Mouse (Mus musculus) cerebellum, adult 2 months (tissue): ENCODE measurements around the gene Daglb. TPM values are rescaled to one million over a fixed set of nuclear protein-coding genes. Genes with fewer than 3 reads are reported as not detected.

ENCODE experiments used
- DNase-seq, 2 experiments: peaks; one replicate each; pipeline ENCODE4 v3.0.0; 2021
- H3K27ac ChIP-seq: fragments of 200-500 bp; 2 replicates; pipeline ENCODE4 v1.5.1; 2012; ENCODE audit warnings: low read length, control low read depth, inconsistent platforms; ENCODE audit not compliant: insufficient read depth
- H3K27me3 ChIP-seq: fragments of 200-500 bp; 2 replicates; pipeline ENCODE4 v1.6.1; 2012; ENCODE audit warnings: inconsistent platforms, mild to moderate bottlenecking, low read length, moderate library complexity; ENCODE audit not compliant: control insufficient read depth, insufficient read depth
- H3K4me1 ChIP-seq: fragments of 200-500 bp; 2 replicates; pipeline ENCODE4 v1.6.1; 2011; ENCODE audit warnings: low read length; ENCODE audit not compliant: control insufficient read depth, insufficient read depth
- H3K4me3 ChIP-seq: fragments of 200-500 bp; replicated peaks from 2 replicates; pipeline ENCODE3; 2011; ENCODE audit warnings: mild to moderate bottlenecking, low read depth, low read length, control low read depth; ENCODE audit not compliant: insufficient read depth
- CTCF ChIP-seq: fragments of 200-500 bp; IDR thresholded peaks from 2 replicates; pipeline ENCODE4 v1.5.1; 2011; ENCODE audit warnings: low read depth, mild to moderate bottlenecking, control low read depth, low read length, moderate library complexity, borderline replicate concordance; ENCODE audit not compliant: insufficient read depth
- POLR2A ChIP-seq: fragments of 200-500 bp; IDR thresholded peaks from 2 replicates; pipeline ENCODE4 v1.6.1; 2011; ENCODE audit warnings: low read length, control low read depth, borderline replicate concordance; ENCODE audit not compliant: insufficient read depth
- WGBS: fragments of 180-500 bp; shearing (Covaris S2); methylation state at CpG from one replicate; pipeline ENCODE4 v1.1.7; 2018; 5-methylcytosine and 5-hydroxymethylcytosine counted together
- polyA plus RNA-seq: library from polyadenylated mRNA; depleted of rRNA; stranded (reverse); fragments of >200 nt; gene quantifications from 2 replicates; pipeline ENCODE4 v1.2.3, GENCODE M21; 2012

Daglb gene
- polyA plus RNA-seq, 1 experiment = 27.8 TPM

DNA sequence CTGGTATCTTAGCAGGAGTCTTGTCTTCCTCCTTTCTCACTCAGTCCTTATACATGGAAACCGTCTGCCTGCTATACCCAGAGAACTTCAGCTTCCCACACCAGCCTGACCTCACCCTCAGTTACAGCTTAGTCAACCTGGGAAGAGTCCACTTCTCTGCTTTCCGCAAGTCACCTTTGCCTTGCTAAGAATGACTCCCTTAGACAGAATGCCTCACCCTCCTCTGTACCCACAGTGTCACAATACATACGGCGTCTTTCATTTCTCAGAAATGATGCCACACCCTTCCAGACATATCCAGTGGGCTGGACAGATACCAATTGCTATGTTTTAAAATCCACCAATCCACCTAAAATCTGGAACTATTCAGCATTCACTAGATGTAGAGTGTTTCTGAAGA lies 47.9 kb downstream of the Daglb start:
- Histone ChIP-seq H3K27me3 (no peaks in the 10 kb centered on the region), H3K4me3 (no peak overlapping the region), H3K4me1 (peaks cover 3% of the 10 kb centered on the region; the same call in 1 of the 2 replicates), H3K27ac (no peak overlapping the region)
- no peak for TF ChIP-seq POLR2A
- no peak for TF ChIP-seq CTCF
- WGBS = 90% methylated on average over 4 of the region's 4 CpGs
- no peak for DNase-seq

DNA sequence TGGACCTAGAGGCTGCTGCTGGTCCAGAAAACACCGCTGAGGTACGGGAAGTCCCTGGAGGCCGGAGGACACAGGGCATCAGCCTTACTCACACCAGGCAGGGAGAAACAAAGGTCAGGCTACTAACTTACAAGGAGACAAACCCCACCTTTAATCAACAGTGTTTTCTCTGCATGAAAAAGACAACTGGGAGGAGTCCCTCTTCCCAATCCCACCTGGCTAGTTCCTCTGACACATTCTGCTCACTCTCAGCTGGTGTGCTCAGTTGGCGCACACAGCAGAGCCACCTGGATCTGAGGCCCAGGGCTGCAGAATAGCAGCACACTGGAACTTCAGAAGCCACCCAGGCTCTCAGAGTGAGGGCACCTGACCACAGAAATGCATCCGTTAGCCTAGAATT lies 50.5 kb downstream of the Daglb start:
- TF ChIP-seq POLR2A = no peak
- TF ChIP-seq CTCF = no peak
- DNase-seq = no peak
- WGBS = 85% methylated on average over 5 of the region's 5 CpGs
- Histone ChIP-seq H3K27me3 (no peaks in the 10 kb centered on the region), H3K4me1 (peaks cover 13% of the 10 kb centered on the region), H3K27ac (no peak overlapping the region), H3K4me3 (no peak overlapping the region)

DNA sequence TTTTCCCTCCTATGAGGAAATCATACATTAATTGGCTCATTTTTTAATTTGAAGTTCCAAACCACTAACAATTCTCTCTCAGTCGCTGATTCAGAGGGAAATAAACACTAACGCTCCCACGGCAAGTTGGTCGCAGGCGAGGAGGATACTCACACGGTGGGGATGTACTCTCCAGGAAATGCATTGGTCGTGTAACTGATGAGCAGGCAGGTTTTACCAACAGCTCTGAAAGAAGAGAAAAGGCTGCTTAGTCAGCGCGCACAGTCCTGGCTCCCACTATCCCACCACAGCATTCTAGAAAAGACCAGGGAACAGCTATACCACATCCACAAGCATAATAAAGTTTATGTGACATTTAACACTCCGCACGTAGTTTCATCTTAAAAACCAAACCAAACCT lies 52.6 kb downstream of the Daglb start:
- Histone ChIP-seq H3K4me1 (peaks cover 13% of the 10 kb centered on the region), H3K27ac (no peak overlapping the region), H3K4me3 (no peak overlapping the region), H3K27me3 (no peaks in the 10 kb centered on the region)
- no peak for TF ChIP-seq CTCF
- TF ChIP-seq POLR2A = no peak
- DNase-seq = no peak
- 84% methylated on average over 11 of the region's 11 CpGs for WGBS

DNA sequence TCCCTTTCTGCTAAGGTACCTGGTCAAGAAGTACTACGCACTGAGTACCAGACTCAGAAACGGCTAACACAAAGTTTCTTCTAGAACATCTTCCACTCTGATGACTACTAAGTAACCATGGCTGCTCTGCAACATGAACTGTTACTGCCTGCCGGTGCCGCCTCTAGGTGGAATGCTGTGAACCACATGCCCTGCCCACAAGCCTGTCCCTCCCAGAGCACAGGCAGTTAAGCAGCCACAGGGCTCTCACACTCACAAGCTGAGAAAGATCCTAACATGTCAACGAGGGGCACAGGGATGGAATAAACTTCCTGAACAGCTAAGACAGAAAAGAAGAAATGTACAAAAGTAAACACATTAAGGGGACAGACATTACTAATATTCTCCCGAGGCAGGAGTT lies 53.1 kb downstream of the Daglb start:
- Histone ChIP-seq H3K27ac (no peak overlapping the region), H3K4me3 (no peak overlapping the region), H3K4me1 (peaks cover 10% of the 10 kb centered on the region), H3K27me3 (no peaks in the 10 kb centered on the region)
- DNase-seq = no peak
- WGBS = 70% methylated on average over 6 of the region's 6 CpGs
- TF ChIP-seq CTCF = no peak
- no peak for TF ChIP-seq POLR2A

DNA sequence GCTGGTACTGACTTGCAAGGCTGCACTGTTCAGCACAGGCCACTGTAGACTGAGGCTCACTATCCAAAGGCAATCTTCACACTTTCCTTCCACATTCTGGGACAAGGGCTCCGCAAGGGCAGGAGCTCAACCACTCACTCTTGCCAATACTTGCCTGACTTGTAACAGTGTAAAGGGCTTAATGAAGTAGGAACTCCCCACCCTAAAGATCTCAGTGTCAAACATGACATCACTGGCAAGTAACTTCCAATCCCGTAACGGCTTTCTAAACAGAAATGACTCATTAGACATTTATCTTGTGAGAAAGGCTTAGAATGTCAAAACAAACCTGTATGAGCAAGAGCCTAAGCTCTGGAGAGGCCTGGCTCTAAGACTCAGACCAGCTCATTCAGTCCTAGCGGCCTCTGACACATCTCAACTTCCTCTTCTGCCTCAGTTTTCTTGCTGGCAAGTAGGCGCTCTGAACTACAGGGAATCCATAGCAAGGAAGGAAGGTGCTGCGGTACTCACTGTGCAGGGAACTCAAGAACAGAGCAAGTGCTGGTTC lies 53.7 kb downstream of the Daglb start:
- Histone ChIP-seq H3K4me3 (no peak overlapping the region), H3K27me3 (no peaks in the 10 kb centered on the region), H3K4me1 (peaks cover 10% of the 10 kb centered on the region), H3K27ac (no peak overlapping the region; the same call in 1 of the 2 replicates)
- 79% methylated on average over 6 of the region's 6 CpGs for WGBS
- no peak for DNase-seq
- TF ChIP-seq POLR2A = no peak
- no peak for TF ChIP-seq CTCF

DNA sequence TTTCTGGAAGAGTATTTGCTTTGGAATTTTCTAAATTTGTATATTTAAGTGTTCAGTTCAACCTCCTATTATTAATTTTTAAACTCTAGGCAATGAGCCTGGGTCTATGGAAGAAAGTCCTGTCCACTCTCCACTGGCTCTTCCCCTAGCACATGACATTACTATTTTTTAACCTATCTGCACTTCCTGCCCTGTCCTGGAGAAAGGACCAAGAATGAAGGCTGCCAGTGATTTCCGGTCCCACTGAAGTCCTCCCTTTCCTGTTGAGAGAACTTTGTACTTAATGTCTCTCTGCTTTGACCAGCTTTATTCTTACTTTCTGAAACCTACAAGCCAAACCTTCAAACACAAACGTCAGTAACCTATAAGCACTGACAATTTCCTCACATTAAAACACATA lies 56.0 kb downstream of the Daglb start:
- no peak overlapping the region for H3K4me3 ChIP-seq
- H3K4me1 ChIP-seq = peaks cover 16% of the 10 kb centered on the region
- no peak for TF ChIP-seq CTCF
- no peak for TF ChIP-seq POLR2A
- H3K27me3 ChIP-seq = no peaks in the 10 kb centered on the region
- 64% methylated on average over 2 of the region's 2 CpGs for WGBS
- H3K27ac ChIP-seq = no peak overlapping the region
- no peak for DNase-seq

DNA sequence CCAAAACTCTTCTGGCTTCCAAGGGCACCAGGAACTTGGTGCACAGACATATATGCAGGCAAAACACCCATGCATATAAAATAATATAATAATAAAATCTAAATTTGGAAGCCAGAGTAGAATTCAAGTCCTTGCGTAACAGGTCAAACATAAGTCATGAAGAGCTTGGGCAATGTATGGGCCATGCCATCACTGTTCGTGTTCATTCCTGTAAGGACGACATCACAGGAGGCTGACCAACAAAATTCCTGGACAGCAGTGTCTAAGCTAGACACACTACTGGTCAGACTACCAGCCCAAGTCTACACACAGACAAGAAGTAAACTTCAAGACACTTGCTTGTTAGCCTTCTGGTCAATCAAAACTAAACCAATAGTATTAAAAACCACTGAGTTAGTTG lies 58.5 kb downstream of the Daglb start:
- no peaks in the 10 kb centered on the region for H3K27me3 ChIP-seq
- no peak overlapping the region for H3K4me3 ChIP-seq
- peaks cover 20% of the 10 kb centered on the region for H3K4me1 ChIP-seq
- TF ChIP-seq POLR2A (no peak), CTCF (no peak)
- H3K27ac ChIP-seq = no peak overlapping the region
- WGBS = 62% methylated on average over 3 of the region's 3 CpGs
- no peak for DNase-seq

DNA sequence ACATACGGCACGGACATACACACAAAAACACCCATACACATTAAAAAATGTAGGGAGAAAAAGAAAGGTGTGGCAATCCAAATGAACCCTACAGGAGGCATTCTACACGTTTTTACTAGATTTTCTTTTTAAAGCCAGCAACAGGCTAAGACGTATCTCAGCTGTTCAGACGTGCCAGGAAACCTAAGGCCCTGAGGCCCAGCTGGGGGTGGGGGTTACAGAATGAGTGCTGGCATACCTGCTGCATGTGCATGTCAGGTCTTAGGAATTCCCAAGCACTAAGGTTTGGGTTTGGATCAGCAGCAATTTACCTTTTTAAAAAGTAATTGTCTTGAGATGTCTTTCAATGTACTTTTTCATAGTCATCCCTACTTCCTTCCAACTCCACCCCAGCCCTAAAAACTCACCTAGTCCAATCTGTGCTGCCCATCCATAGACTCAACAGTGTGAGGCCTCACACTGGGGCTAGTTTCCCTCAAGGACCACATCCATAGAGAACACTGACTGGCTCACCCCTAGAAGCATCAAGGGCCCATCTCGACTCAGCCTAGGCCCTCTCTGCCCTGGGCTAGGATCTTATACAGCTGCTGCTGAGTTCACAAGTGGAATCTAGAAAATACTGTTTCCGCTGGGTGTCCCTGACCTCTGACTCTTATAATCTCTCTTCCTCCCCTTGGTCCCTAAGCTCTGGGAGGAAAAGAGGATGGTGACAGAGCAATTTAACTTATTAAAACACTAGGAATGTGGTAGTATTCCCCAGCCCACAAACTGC lies 61.3 kb downstream of the Daglb start:
- no peak for DNase-seq
- 34% methylated on average over 7 of the region's 7 CpGs for WGBS
- H3K27ac ChIP-seq = no peak overlapping the region
- H3K4me1 ChIP-seq = peaks cover 12% of the 10 kb centered on the region
- TF ChIP-seq POLR2A = no peak
- no peak for TF ChIP-seq CTCF
- H3K4me3 ChIP-seq = peak overlapping the region; percentile 12
- no peaks in the 10 kb centered on the region for H3K27me3 ChIP-seq

DNA sequence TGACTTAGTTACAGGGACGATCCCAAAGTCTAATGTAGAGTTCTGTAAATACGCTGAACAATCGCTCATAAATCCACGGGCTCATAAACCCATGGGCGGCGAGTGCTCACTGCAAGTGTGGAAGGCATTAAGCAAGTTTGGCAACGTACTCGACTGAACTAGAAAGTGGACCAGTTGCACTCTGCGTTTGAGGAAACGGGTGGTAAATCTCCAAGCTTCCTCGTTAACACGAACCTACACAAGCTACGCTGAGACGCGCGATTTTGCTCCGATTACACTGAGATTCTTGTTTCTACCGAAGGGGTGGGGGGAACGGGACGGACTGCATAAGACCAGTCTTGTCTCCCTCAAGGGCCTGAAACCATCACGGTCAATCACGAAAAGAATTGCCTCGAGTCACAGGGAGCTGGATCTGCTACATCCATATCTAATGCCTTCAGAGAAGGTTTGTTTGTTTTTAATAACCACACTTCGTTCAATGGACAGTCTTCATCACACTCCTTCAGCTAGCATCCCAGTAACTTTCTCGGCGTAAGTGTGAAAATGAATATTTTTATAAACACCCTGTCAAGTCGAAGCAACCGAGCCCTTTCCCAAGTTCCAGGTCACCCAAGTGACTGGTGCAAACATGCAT lies 62.4 kb downstream of the Daglb start:
- no peak for TF ChIP-seq CTCF
- TF ChIP-seq POLR2A = no peak
- Histone ChIP-seq H3K4me1 (peaks cover 12% of the 10 kb centered on the region), H3K27ac (no peak overlapping the region), H3K27me3 (no peaks in the 10 kb centered on the region), H3K4me3 (peak overlapping the region; percentile 95)
- no peak for DNase-seq
- 2% methylated on average over 28 of the region's 28 CpGs for WGBS
